Mouse (Mus musculus) Patski (cell line): ENCODE data around the gene Ush2a. TPM values are rescaled to one million over a fixed set of nuclear protein-coding genes. Genes with fewer than 3 reads are reported as not detected.

ENCODE experiments used
- ATAC-seq: fragments of 100-300 bp; one replicate; pipeline ENCODE4 v1.8.0; 2021
- CTCF ChIA-PET: fragments of 350-600 bp; sonication (Branson Sonifier 250); formaldehyde crosslinking; loops from one replicate; lab custom pipeline; 2022; ENCODE audit warnings: inconsistent platforms; lab: Charles Lee
- POLR2A ChIA-PET: fragments of 350-600 bp; sonication (Branson Sonifier 250); formaldehyde crosslinking; loops from one replicate; lab custom pipeline; 2022; ENCODE audit warnings: antibody characterized with exemption, inconsistent platforms; lab: Charles Lee
- DNase-seq: peaks from one replicate; pipeline ENCODE4 v3.0.0-alpha.2; 2011; ENCODE audit warnings: low read depth, low spot score
- H3K27me3 ChIP-seq: fragments of 371-371 bp; one replicate; pipeline ENCODE4 v1.5.1; 2021
- CTCF ChIP-seq: fragments of 100-300 bp; IDR thresholded peaks from one replicate; pipeline ENCODE4 v1.5.1; 2021
- in situ Hi-C: fragments of 300-500 bp; cut with MboI; formaldehyde crosslinking; loops from 3 replicates; pipeline ENCODE4 v1.11.1; 2018; ENCODE audit warnings: low pct_unique_long_range_greater_than_20kb, mixed read lengths
- polyA plus RNA-seq: library from polyadenylated mRNA; unstranded; gene quantifications from one replicate; pipeline ENCODE4 v1.2.3, GENCODE M21; 2021

Gene Ush2a
- polyA plus RNA-seq, 1 experiment from 2014 or later = not detected

GRCm38 (mm10) chr1:188667460-188667859 lies 405.6 kb downstream of the Ush2a start:
- no peak for TF ChIP-seq CTCF
- H3K27me3 ChIP-seq = peaks cover 7% of the 10 kb centered on the region
- in situ Hi-C loops = no loop called here
- DNase-seq (no peak), ATAC-seq (no peak)
- CTCF ChIA-PET = interaction anchor here (1.5 kb wide), 1 partner anchor 9 kb away, joined by 4 read pairs; no protein-coding TSS in a partner anchor
- POLR2A ChIA-PET = no interaction called here

DNA sequence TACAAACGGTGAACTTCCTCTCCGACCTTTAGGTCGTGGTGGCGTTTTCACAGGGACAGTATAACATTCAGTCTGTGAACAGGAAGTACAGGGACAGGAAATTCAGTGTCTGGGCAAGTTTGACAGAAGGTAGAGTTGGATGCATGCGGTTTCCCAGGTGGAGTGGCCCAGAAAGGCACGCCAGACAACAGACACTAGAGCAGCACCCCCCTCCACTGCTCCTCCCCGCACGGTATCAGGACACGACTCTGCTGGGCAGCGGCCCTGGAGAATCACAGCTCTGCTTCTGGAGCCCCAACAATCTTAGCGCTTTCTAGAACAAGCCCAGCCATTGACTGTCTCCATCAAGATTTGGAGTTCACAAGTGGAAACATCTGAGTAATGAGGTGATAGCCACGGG lies 406.7 kb downstream of the Ush2a start:
- no peak for DNase-seq
- POLR2A ChIA-PET = no interaction called here
- peaks cover 7% of the 10 kb centered on the region for H3K27me3 ChIP-seq
- no peak for TF ChIP-seq CTCF
- CTCF ChIA-PET = no interaction called here
- in situ Hi-C loops = no loop called here
- no peak for ATAC-seq

DNA sequence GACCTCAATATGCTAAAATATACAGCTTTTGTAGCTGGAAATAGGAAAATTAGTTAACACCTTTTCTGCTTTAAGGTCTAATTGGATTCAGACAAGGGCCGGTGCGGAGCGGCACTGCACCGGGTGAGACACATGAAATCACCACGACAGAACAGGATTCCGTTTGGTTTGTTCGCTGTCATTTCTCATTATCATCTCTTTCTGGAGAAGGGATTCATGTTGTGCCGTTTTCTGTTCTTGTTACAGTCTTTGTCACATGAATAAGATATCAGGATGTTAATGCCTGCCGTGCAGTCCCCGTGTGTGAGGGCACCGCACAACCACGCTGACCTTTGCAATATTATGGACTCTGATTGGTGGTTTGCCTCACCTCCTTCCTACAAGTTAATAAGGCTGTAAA lies 411.0 kb downstream of the Ush2a start:
- no peaks in the 10 kb centered on the region for H3K27me3 ChIP-seq
- POLR2A ChIA-PET = no interaction called here
- in situ Hi-C loops = no loop called here
- no peak for TF ChIP-seq CTCF
- DNase-seq (no peak), ATAC-seq (no peak)
- CTCF ChIA-PET = no interaction called here

- TF ChIP-seq CTCF = no peak
Observed at GRCm38 (mm10) chr1:188674640-188675510, 413.1 kb downstream of the Ush2a start.

GRCm38 (mm10) chr1:188675511-188675863 lies 413.7 kb downstream of the Ush2a start:
- TF ChIP-seq CTCF = no peak
- ChIA-PET POLR2A (no interaction called here), CTCF (interaction anchor here (1.3 kb wide), 1 partner anchor 9 kb away, joined by 4 read pairs; no protein-coding TSS in a partner anchor)
- no peak for DNase-seq
- peaks cover 2% of the 10 kb centered on the region for H3K27me3 ChIP-seq
- in situ Hi-C loops = no loop called here
- no peak for ATAC-seq

More at GRCm38 (mm10) chr1:188674640-188675510, 413.1 kb downstream of the Ush2a start:
- ChIA-PET POLR2A (no interaction called here), CTCF (interaction anchor here (1.3 kb wide), 1 partner anchor 8 kb away, joined by 4 read pairs; no protein-coding TSS in a partner anchor)
- H3K27me3 ChIP-seq = peaks cover 2% of the 10 kb centered on the region
- ATAC-seq = no peak
- in situ Hi-C loops = no loop called here
- no peak for DNase-seq

DNA sequence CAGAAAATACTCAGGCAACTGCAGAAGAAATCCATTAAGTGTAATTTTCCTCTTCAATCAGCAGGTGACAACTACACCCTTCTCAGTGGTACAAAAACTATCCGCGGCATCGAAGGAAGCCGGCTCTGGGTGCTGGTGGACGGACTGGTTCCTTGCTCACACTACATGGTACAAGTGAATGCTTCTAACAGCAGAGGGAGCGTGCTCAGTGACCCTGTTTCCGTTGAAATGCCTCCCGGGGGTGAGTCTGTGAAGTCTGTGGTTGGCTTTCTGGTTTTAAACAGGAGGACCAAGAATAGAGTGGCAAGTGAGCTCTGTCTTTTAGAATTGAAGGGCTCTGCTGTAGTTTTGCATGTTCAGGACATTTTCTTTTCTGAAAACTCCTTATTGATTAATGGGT lies 416.4 kb downstream of the Ush2a start:
- peaks cover 2% of the 10 kb centered on the region for H3K27me3 ChIP-seq
- in situ Hi-C loops = no loop called here
- POLR2A ChIA-PET = no interaction called here
- no peak for ATAC-seq
- no peak for TF ChIP-seq CTCF
- DNase-seq = no peak
- CTCF ChIA-PET = interaction anchor here (1.2 kb wide), 1 partner anchor 39 kb away, joined by 3 read pairs; no protein-coding TSS in a partner anchor

- POLR2A ChIA-PET = no interaction called here
- peaks cover 4% of the 10 kb centered on the region for H3K27me3 ChIP-seq
- ATAC-seq (no peak), DNase-seq (no peak)
- in situ Hi-C loops = no loop called here
- TF ChIP-seq CTCF = no peak
- CTCF ChIA-PET = no interaction called here
Observed at GRCm38 (mm10) chr1:188686362-188686761, 424.5 kb downstream of the Ush2a start.

DNA sequence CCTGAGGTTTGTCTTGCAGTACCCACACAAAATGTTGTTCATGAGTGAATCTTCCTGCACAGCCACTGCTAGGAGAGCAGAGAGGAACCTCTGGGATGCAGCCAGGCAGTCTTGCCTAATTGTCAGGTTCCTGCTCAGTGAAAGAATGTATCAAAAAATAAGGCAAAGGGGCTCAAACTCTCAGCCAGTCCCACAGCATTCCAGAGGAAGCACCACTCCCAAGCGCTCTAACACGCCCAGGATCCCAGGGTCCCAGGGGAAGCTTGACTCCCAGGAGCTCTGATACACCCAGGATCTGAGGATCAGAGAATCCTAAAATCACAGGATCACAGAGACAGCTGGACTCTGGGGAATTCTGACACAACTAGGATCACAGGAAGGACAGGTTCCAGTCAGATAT lies 434.5 kb downstream of the Ush2a start:
- TF ChIP-seq CTCF = no peak
- peaks cover 4% of the 10 kb centered on the region for H3K27me3 ChIP-seq
- ATAC-seq = no peak
- no peak for DNase-seq
- ChIA-PET CTCF (no interaction called here), POLR2A (no interaction called here)
- in situ Hi-C loops = no loop called here

DNA sequence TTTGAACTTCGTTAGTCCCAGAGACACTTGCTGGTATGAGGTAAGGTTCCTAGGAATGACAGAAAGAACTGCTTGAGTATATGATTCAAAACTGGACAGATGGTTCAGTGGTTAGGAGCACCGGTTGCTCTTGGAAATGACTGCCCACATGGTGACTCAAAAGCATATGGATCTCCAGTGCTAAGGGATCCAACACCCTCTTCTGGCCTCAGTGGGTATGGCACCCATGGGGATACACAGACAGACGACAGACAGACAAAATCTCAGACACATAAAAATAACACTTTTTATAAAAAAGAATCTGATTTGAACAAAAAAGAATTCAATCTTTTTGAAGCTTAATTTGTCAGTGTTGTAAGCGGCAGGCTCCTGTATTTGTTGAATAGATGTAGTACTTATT lies 446.4 kb downstream of the Ush2a start:
- POLR2A ChIA-PET = no interaction called here
- TF ChIP-seq CTCF = no peak
- no peaks in the 10 kb centered on the region for H3K27me3 ChIP-seq
- CTCF ChIA-PET = no interaction called here
- ATAC-seq (no peak), DNase-seq (no peak)
- in situ Hi-C loops = no loop called here

DNA sequence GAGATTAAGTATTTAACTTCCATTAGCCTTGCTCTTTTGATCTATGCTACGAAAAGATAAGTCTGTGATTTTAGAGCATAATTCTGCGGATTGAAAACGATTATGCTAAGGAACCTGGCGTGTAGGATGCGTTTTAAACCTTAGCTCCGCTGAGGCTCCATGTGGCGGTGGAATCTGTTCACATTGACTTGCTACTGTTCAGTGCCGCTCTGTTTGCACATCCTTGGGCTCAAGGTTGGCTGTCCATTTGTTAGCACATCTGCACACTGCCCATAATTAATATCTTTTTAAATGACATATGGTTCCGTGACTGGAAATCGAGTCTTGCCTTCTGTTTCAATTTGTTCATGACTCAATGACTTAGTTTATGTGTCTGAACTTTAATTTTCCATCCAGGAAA lies 446.9 kb downstream of the Ush2a start:
- no peak for ATAC-seq
- TF ChIP-seq CTCF = no peak
- H3K27me3 ChIP-seq = no peaks in the 10 kb centered on the region
- POLR2A ChIA-PET = no interaction called here
- CTCF ChIA-PET = no interaction called here
- DNase-seq = no peak
- in situ Hi-C loops = no loop called here

DNA sequence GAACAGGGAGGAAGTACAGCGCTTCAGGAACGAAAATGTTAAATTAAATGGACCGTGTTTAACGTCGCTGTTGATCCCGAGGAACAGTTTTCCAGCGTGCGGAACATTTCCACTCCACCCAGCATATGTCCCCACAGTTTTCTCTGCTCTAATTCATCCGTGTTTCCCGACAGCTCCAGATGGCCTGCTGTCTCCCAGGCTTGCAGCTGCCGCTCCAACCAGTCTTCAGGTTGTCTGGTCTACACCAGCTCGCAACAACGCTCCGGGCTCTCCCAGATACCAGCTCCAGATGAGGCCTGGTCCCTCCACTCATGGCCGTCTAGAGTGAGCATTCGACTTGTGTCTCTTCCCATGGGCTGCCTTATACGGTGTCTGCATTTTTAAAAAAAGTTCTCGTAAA lies 452.3 kb downstream of the Ush2a start:
- DNase-seq (no peak), ATAC-seq (no peak)
- POLR2A ChIA-PET = no interaction called here
- CTCF ChIA-PET = no interaction called here
- in situ Hi-C loops = no loop called here
- no peak for TF ChIP-seq CTCF
- peaks cover 4% of the 10 kb centered on the region for H3K27me3 ChIP-seq

- no peak for ATAC-seq
- ChIA-PET CTCF (no interaction called here), POLR2A (no interaction called here)
- TF ChIP-seq CTCF = no peak
- peaks cover 4% of the 10 kb centered on the region for H3K27me3 ChIP-seq
- in situ Hi-C loops = no loop called here
- DNase-seq = no peak
Observed at GRCm38 (mm10) chr1:188714941-188715340, 453.1 kb downstream of the Ush2a start.
